Mouse (Mus musculus) embryonic facial prominence, embryonic 10.5 days (tissue): ENCODE data around the gene Dnajb2. TPM values are rescaled to one million over a fixed set of nuclear protein-coding genes. Genes with fewer than 3 reads are reported as not detected.

Experiments
- DNase-seq: peaks from one replicate; pipeline ENCODE4 v3.0.0-alpha.2; 2017; ENCODE audit warnings: low spot score
- H3K27ac ChIP-seq: fragments of 300-500 bp; sonication (generic); replicated peaks from 2 replicates; pipeline ENCODE4 v1.5.1; 2016; ENCODE audit warnings: mild to moderate bottlenecking
- H3K27me3 ChIP-seq: fragments of 300-500 bp; sonication (generic); replicated peaks from 2 replicates; pipeline ENCODE4 v1.6.1; 2016; ENCODE audit warnings: low read depth, mild to moderate bottlenecking; ENCODE audit not compliant: poor library complexity, severe bottlenecking
- H3K36me3 ChIP-seq: fragments of 300-500 bp; sonication (generic); replicated peaks from 2 replicates; pipeline ENCODE4 v1.6.1; 2016; ENCODE audit warnings: mild to moderate bottlenecking, moderate library complexity
- H3K4me1 ChIP-seq: fragments of 300-500 bp; sonication (generic); 2 replicates; pipeline ENCODE4 v1.6.1; 2016
- H3K4me3 ChIP-seq: fragments of 300-500 bp; sonication (generic); 2 replicates; pipeline ENCODE4 v1.5.1; 2016; ENCODE audit warnings: mild to moderate bottlenecking, moderate library complexity
- H3K9me3 ChIP-seq: fragments of 300-500 bp; sonication (generic); 2 replicates; pipeline ENCODE4 v1.6.1; 2016; ENCODE audit warnings: mild to moderate bottlenecking
- WGBS: fragments of 180-500 bp; shearing (Covaris S2); methylation state at CpG from one replicate; pipeline ENCODE4 v1.1.7; 2016; 5-methylcytosine and 5-hydroxymethylcytosine counted together
- polyA plus RNA-seq: library from polyadenylated mRNA; unstranded; fragments of >200 nt; fragmentation: Nextera tagmentation; extraction: Ambion mirVana; gene quantifications from 2 replicates; pipeline ENCODE4 v1.2.1, GENCODE M21; 2016

Dnajb2 gene
- polyA plus RNA-seq, 1 experiment from 2014 or later: 27.0 TPM

GRCm38 (mm10) chr1:75244175-75244826 lies 8.1 kb downstream of the Dnajb2 start:
- peaks cover 21% of the 10 kb centered on the region for H3K4me1 ChIP-seq
- no peaks in the 10 kb centered on the region for H3K9me3 ChIP-seq
- no peak for DNase-seq
- H3K27ac ChIP-seq: no peak overlapping the region
- WGBS: 86% methylated on average over 12 of the region's 12 CpGs
- H3K4me3 ChIP-seq: no peak overlapping the region
- H3K27me3 ChIP-seq: no peaks in the 10 kb centered on the region
- peaks cover 37% of the 10 kb centered on the region for H3K36me3 ChIP-seq

GRCm38 (mm10) chr1:75244836-75245235 lies 8.6 kb downstream of the Dnajb2 start:
- no peak overlapping the region for H3K4me3 ChIP-seq
- H3K4me1 ChIP-seq: peaks cover 21% of the 10 kb centered on the region
- DNase-seq: peak; percentile 36
- H3K36me3 ChIP-seq: peaks cover 31% of the 10 kb centered on the region
- H3K27me3 ChIP-seq: no peaks in the 10 kb centered on the region
- H3K27ac ChIP-seq: no peak overlapping the region
- WGBS: 19% methylated on average over 4 of the region's 4 CpGs
- H3K9me3 ChIP-seq: no peaks in the 10 kb centered on the region

- no peak for DNase-seq
- Histone ChIP-seq H3K9me3 (no peaks in the 10 kb centered on the region), H3K27ac (peak overlapping the region; percentile 44; the same call in 1 of the 2 replicates)
Measured at GRCm38 (mm10) chr1:75247071-75247930, 11.1 kb downstream of the Dnajb2 start.

GRCm38 (mm10) chr1:75248041-75248772 lies 12.0 kb downstream of the Dnajb2 start:
- Histone ChIP-seq H3K4me3 (no peak overlapping the region), H3K4me1 (peaks cover 35% of the 10 kb centered on the region), H3K9me3 (no peaks in the 10 kb centered on the region), H3K27me3 (peaks cover 17% of the 10 kb centered on the region), H3K27ac (no peak overlapping the region; the same call in 1 of the 2 replicates), H3K36me3 (peaks cover 14% of the 10 kb centered on the region)
- WGBS: 53% methylated on average over 9 of the region's 9 CpGs
- DNase-seq: no peak

More at GRCm38 (mm10) chr1:75247071-75247930, 11.1 kb downstream of the Dnajb2 start:
- Histone ChIP-seq H3K27me3 (peaks cover 8% of the 10 kb centered on the region), H3K4me3 (no peak overlapping the region), H3K36me3 (peaks cover 19% of the 10 kb centered on the region), H3K4me1 (peaks cover 35% of the 10 kb centered on the region)
- 79% methylated on average over 16 of the region's 16 CpGs for WGBS

- WGBS: 53% methylated on average over 3 of the region's 3 CpGs
- Histone ChIP-seq H3K27ac (no peak overlapping the region), H3K9me3 (no peaks in the 10 kb centered on the region), H3K4me1 (peaks cover 32% of the 10 kb centered on the region), H3K36me3 (no peaks in the 10 kb centered on the region), H3K27me3 (peaks cover 19% of the 10 kb centered on the region), H3K4me3 (no peak overlapping the region)
- DNase-seq: no peak
Measured at GRCm38 (mm10) chr1:75250498-75250897, 14.3 kb downstream of the Dnajb2 start.

GRCm38 (mm10) chr1:75251112-75251970 lies 15.1 kb downstream of the Dnajb2 start:
- peak; percentile 86 for DNase-seq
- Histone ChIP-seq H3K27me3 (peaks cover 19% of the 10 kb centered on the region), H3K4me1 (peaks cover 32% of the 10 kb centered on the region), H3K27ac (no peak overlapping the region), H3K4me3 (peak overlapping the region; percentile 37), H3K36me3 (no peaks in the 10 kb centered on the region), H3K9me3 (no peaks in the 10 kb centered on the region)
- 7% methylated on average over 22 of the region's 22 CpGs for WGBS

GRCm38 (mm10) chr1:75252308-75252707 lies 16.1 kb downstream of the Dnajb2 start:
- Histone ChIP-seq H3K27me3 (peaks cover 19% of the 10 kb centered on the region), H3K4me3 (no peak overlapping the region), H3K4me1 (peaks cover 28% of the 10 kb centered on the region), H3K36me3 (no peaks in the 10 kb centered on the region), H3K27ac (no peak overlapping the region), H3K9me3 (no peaks in the 10 kb centered on the region)
- DNase-seq: no peak
- WGBS: 68% methylated on average over 13 of the region's 13 CpGs

GRCm38 (mm10) chr1:75253029-75253428 lies 16.8 kb downstream of the Dnajb2 start:
- 76% methylated on average over 16 of the region's 16 CpGs for WGBS
- H3K27ac ChIP-seq: no peak overlapping the region
- H3K4me1 ChIP-seq: peaks cover 21% of the 10 kb centered on the region
- peaks cover 19% of the 10 kb centered on the region for H3K27me3 ChIP-seq
- H3K4me3 ChIP-seq: no peak overlapping the region
- no peaks in the 10 kb centered on the region for H3K36me3 ChIP-seq
- DNase-seq: no peak
- no peaks in the 10 kb centered on the region for H3K9me3 ChIP-seq

GRCm38 (mm10) chr1:75253849-75254624 lies 17.8 kb downstream of the Dnajb2 start:
- Histone ChIP-seq H3K9me3 (no peaks in the 10 kb centered on the region), H3K27ac (no peak overlapping the region), H3K4me3 (no peak overlapping the region), H3K4me1 (peaks cover 15% of the 10 kb centered on the region), H3K27me3 (peaks cover 19% of the 10 kb centered on the region), H3K36me3 (no peaks in the 10 kb centered on the region)
- WGBS: 64% methylated on average over 16 of the region's 16 CpGs
- peak; percentile 80 for DNase-seq

GRCm38 (mm10) chr1:75254625-75255013 lies 18.4 kb downstream of the Dnajb2 start:
- Histone ChIP-seq H3K4me1 (peaks cover 15% of the 10 kb centered on the region), H3K27ac (no peak overlapping the region), H3K36me3 (no peaks in the 10 kb centered on the region), H3K4me3 (no peak overlapping the region), H3K27me3 (peaks cover 19% of the 10 kb centered on the region), H3K9me3 (no peaks in the 10 kb centered on the region)
- WGBS: 81% methylated on average over 8 of the region's 8 CpGs
- DNase-seq: no peak

GRCm38 (mm10) chr1:75255516-75256046 lies 19.4 kb downstream of the Dnajb2 start:
- no peak for DNase-seq
- no peaks in the 10 kb centered on the region for H3K36me3 ChIP-seq
- no peak overlapping the region for H3K27ac ChIP-seq
- H3K4me3 ChIP-seq: no peak overlapping the region
- WGBS: 74% methylated on average over 10 of the region's 10 CpGs
- peaks cover 11% of the 10 kb centered on the region for H3K4me1 ChIP-seq
- H3K27me3 ChIP-seq: peaks cover 21% of the 10 kb centered on the region
- H3K9me3 ChIP-seq: no peaks in the 10 kb centered on the region
